Mouse (Mus musculus) spleen, adult 2 months (tissue): Measurements from ENCODE around the gene Lyl1. TPM values are rescaled to one million over a fixed set of nuclear protein-coding genes. Genes with fewer than 3 reads are reported as not detected.
"Not testable (repeated sequence)": the region's sequence is repeated elsewhere in the genome, so short reads cannot be mapped to it uniquely, and the experiment has no call there.

Experiments used
- DNase-seq, 2 experiments: peaks; one replicate each; pipeline versions ENCODE4 v3.0.0 to v3.0.0-alpha.2; 2012 to 2021; ENCODE audit warnings: low spot score in 2 of 2, low read depth in 1 of 2
- H3K27ac ChIP-seq: fragments of 200-500 bp; 2 replicates; pipeline ENCODE4 v1.5.1; 2012; ENCODE audit warnings: low read length, inconsistent platforms; ENCODE audit not compliant: insufficient read depth
- H3K27me3 ChIP-seq: fragments of 200-500 bp; 2 replicates; pipeline ENCODE4 v1.6.1; 2012; ENCODE audit warnings: mild to moderate bottlenecking, moderate library complexity, low read length, inconsistent platforms; ENCODE audit not compliant: control insufficient read depth, insufficient read depth
- H3K36me3 ChIP-seq: fragments of 200-500 bp; 2 replicates; pipeline ENCODE4 v1.6.1; 2012; ENCODE audit warnings: mild to moderate bottlenecking, low read length, inconsistent platforms; ENCODE audit not compliant: control insufficient read depth, insufficient read depth
- H3K4me1 ChIP-seq: fragments of 200-500 bp; 2 replicates; pipeline ENCODE4 v1.6.1; 2011; ENCODE audit warnings: inconsistent platforms; ENCODE audit not compliant: control insufficient read depth, insufficient read depth, insufficient read length
- H3K4me3 ChIP-seq: fragments of 200-500 bp; 2 replicates; pipeline ENCODE4 v1.5.1; 2011; ENCODE audit warnings: mild to moderate bottlenecking, inconsistent platforms; ENCODE audit not compliant: insufficient read depth, insufficient read length; ENCODE audit errors: extremely low read depth
- CTCF ChIP-seq: fragments of 200-500 bp; IDR thresholded peaks from 2 replicates; pipeline ENCODE4 v1.5.1; 2011; ENCODE audit warnings: mild to moderate bottlenecking, inconsistent platforms; ENCODE audit not compliant: insufficient read depth, insufficient read length, insufficient replicate concordance; ENCODE audit errors: extremely low read depth
- POLR2A ChIP-seq: fragments of 200-500 bp; IDR thresholded peaks from 2 replicates; pipeline ENCODE4 v1.6.1; 2011; ENCODE audit warnings: low read depth, low read length, inconsistent platforms
- WGBS: fragments of 180-500 bp; shearing (Covaris S2); methylation state at CpG from one replicate; pipeline ENCODE4 v1.1.7; 2018; 5-methylcytosine and 5-hydroxymethylcytosine counted together
- polyA plus RNA-seq: library from polyadenylated mRNA; depleted of rRNA; stranded (reverse); fragments of >200 nt; gene quantifications from 2 replicates; pipeline ENCODE4 v1.2.3, GENCODE M21; 2012

Lyl1 gene
- polyA plus RNA-seq, 1 experiment, result 90.0 TPM

DNA sequence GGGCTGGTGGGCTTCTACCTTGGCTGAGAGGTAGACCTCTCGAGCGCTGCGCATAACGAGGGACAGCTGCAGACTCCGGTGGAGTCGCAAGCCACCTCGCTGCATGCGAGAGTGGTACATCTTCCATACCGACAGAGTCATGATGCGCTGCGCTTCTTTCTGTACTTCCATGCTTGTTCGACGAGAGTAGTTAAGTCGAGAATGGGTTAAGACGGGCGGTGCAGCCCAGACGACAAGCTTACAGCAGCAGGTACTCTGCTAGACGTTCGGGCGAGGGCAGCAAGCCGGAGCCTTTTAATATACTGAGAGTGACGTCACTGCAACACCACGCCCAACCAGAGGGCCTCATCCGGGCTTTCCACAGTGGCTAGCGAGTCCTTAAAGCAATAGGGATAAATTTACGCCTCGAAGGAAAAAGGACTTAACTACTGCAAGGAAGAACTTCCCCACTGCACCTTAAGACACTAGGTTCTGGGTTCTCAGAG lies 38.6 kb upstream of the Lyl1 start, which contains the start of gene Ier2:
Ier2 (minus strand) TSS at position 272 of the 485 bp plus-strand sequence.
- TF ChIP-seq CTCF, result no peak
- TF ChIP-seq POLR2A, result peak; percentile 100
- H3K4me1 ChIP-seq, result peaks cover 6% of the 10 kb centered on the region; the same call in 1 of the 2 replicates
- under 1% methylated on average over 27 of the region's 27 CpGs for WGBS
- peak; percentile 87 to 91 for DNase-seq
- H3K4me3 ChIP-seq, result peak within 1 kb of the TSS; percentile 88
- no peaks in the 10 kb centered on the region for H3K27me3 ChIP-seq
- peak within 1 kb of the TSS; percentile 98 for H3K27ac ChIP-seq
- H3K36me3 ChIP-seq, result no peaks in the 10 kb centered on the region

GRCm38 (mm10) chr8:84663483-84664327 lies 37.6 kb upstream of the Lyl1 start:
- DNase-seq, result peak; percentile 88 to 94
- WGBS, result 4% methylated on average over 43 of the region's 43 CpGs
- Histone ChIP-seq H3K27ac (peak overlapping the region; percentile 98), H3K4me1 (peaks cover 6% of the 10 kb centered on the region; the same call in 1 of the 2 replicates), H3K36me3 (no peaks in the 10 kb centered on the region), H3K4me3 (peak overlapping the region; percentile 72), H3K27me3 (no peaks in the 10 kb centered on the region)
- no peak for TF ChIP-seq CTCF
- peak; percentile 45; the same call in 1 of the 2 replicates for TF ChIP-seq POLR2A

DNA sequence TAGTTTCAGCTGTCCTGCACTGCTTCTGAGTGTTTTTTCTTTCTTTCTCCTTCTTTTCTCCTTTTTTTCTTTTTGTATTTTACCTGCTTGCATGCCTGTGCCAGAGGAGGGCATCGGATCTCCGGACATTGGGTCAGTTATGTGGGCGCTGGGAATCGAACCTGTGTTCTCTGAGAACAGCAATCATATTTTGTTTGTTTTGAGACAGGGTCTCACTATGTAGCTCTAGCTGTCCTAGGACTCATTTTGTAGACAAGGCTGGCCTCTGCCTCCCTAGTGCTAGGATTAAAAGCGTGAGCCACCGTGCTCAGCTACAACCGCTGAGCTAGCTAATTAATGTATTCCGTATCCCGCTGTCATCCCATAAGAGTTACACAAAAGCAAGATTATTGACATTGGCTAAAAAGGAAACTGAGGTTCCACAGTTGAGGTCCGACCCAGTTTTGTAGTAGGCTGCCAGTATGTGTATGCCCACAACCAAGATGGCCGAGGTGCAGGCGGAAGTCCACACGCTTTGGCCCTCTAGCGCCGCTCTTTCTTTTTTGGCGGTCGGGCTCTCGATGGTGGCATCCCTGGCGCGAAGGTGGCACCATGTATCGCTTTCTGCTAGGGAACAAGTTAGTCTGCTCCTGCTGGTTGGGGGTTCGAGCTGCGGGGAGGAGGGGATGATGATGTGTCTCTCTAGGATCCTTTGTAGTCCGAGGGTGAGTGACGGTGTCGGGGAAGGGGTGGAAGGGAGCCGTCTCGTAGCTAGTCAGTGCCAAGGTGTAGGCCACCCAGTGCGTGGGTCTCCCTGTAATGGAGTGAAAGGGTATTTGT lies 36.5 kb upstream of the Lyl1 start:
- TF ChIP-seq POLR2A (peak; percentile 50; the same call in 1 of the 2 replicates), CTCF (peak; percentile 19; the same call in 1 of the 2 replicates)
- Histone ChIP-seq H3K27me3 (no peaks in the 10 kb centered on the region), H3K4me3 (peak overlapping the region; percentile 72), H3K27ac (peak overlapping the region; percentile 91), H3K36me3 (no peaks in the 10 kb centered on the region), H3K4me1 (peaks cover 5% of the 10 kb centered on the region; the same call in 1 of the 2 replicates)
- under 1% methylated on average over 29 of the region's 29 CpGs for WGBS
- DNase-seq, result peak in 1 of 2 experiments; percentile 77

DNA sequence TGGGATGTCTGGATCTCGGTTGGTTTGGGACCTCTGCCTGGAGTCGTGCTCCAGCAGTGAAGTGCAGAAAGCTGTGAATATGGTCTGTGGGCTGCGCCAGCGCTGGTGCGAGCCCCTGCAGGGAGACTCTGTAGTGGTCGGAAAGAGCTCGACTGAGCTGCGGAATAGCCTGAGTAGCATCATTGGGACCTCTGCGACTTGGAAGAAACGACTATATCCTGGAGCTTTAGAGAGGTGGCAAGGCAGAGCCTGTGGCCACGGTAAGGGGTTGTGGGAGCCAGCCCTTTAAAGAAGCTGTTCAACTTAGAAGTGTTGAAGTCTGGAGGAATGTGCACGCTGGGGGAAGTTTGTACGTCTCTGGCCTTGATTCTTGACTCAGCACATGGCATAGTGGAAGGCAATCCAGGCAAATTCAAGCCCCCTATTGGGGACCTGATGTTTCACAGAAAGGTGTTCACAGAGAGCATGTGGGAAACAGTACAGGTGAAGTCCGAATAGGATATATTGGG lies 35.8 kb upstream of the Lyl1 start:
- WGBS, result 3% methylated on average over 14 of the region's 14 CpGs

DNA sequence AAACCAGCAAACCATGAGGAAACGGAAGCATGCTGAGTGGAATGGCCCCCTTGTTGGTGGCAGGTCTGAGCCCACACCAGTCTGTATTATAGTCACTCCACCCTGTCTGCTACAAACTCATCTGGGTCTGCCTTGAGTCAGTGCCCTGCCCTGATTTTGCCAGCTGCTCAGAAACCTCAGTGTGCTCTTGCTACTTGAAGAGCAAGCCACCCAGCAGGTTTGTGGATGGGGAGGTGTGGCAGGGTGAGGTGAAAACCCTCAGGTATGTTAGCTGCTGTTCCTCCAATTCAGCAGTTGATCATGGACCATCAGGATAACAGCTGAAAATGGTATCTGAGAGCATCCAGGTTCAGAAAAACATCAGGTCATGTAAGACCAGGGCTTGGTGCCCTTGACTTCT lies 33.2 kb upstream of the Lyl1 start:
- H3K36me3 ChIP-seq, result peaks cover 7% of the 10 kb centered on the region
- DNase-seq, result no peak
- no peak overlapping the region for H3K4me3 ChIP-seq
- 69% methylated on average over 1 of the region's 1 CpGs for WGBS
- H3K27ac ChIP-seq, result no peak overlapping the region
- H3K27me3 ChIP-seq, result no peaks in the 10 kb centered on the region
- peaks cover 2% of the 10 kb centered on the region; the same call in 1 of the 2 replicates for H3K4me1 ChIP-seq
- no peak for TF ChIP-seq CTCF
- no peak for TF ChIP-seq POLR2A

More for the DNA sequence above, 35.8 kb upstream of the Lyl1 start:
- TF ChIP-seq CTCF (no peak), POLR2A (no peak)
- Histone ChIP-seq H3K27me3 (no peaks in the 10 kb centered on the region), H3K4me3 (peak overlapping the region; percentile 72; the same call in 1 of the 2 replicates), H3K36me3 (no peaks in the 10 kb centered on the region), H3K4me1 (peaks cover 2% of the 10 kb centered on the region; the same call in 1 of the 2 replicates), H3K27ac (peak overlapping the region; percentile 45)
- DNase-seq, result no peak

- H3K27me3 ChIP-seq, result no peaks in the 10 kb centered on the region
- TF ChIP-seq CTCF (no peak), POLR2A (no peak)
- H3K4me1 ChIP-seq, result no peaks in the 10 kb centered on the region; the same call in 1 of the 2 replicates
- H3K27ac ChIP-seq, result no peak overlapping the region
- H3K4me3 ChIP-seq, result no peak overlapping the region
- 72% methylated on average over 6 of the region's 6 CpGs for WGBS
- peaks cover 11% of the 10 kb centered on the region for H3K36me3 ChIP-seq
- DNase-seq, result no peak
Observed at GRCm38 (mm10) chr8:84668731-84669485, 32.3 kb upstream of the Lyl1 start.

- 93% methylated on average over 5 of the region's 5 CpGs for WGBS
Observed at GRCm38 (mm10) chr8:84670295-84671006, 30.8 kb upstream of the Lyl1 start.

More at GRCm38 (mm10) chr8:84670295-84671006, 30.8 kb upstream of the Lyl1 start:
- not testable (repeated sequence) for H3K27me3 ChIP-seq, H3K27ac ChIP-seq, H3K4me3 ChIP-seq, H3K4me1 ChIP-seq, DNase-seq
- H3K36me3 ChIP-seq, result peaks cover 15% of the 10 kb centered on the region
